In the genomic region with DNA sequence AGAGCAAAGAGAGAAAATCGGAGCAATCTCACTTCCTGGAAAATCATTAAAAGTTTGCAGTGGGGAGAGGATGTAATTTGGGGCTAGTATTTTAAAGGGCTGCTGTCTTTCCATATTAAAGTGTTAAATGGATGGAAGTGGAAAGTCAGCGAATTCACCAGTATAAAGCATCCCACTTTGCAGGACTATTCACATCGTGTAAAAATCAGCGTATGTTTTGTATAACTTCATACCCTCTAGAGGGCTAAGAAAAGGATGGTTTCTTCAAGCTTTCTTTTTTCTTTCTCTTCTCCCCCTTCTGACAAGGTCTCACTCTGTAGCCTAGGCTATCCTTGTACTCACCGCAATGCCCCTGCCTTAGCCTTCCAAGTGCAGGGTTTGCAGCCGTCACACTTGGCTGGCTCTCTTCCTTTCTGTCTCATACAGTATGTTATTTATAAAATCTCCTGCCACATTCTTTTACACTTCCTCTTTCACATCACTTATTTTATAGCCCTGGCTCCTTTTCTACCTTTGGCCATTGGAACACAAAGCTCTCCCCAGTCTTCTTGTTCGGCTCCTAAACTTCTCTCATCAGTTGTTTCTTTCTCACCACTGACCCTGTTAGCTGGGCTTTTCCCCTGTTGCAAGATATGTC, we compare ENCODE assay signal across 1 mouse cellular context.
TF ChIP-seq lines count a peak whose summit lies in the region.

No protein-coding gene starts in this region.

TF ChIP-seq in CH12.LX, 34 proteins besides CTCF, POLR2A, EP300 and RAD21:
- peak; percentile 67; the same call in 1 of the 2 replicates for TF ChIP-seq MAZ (IDR thresholded peaks at IDR 0.05; ENCODE audit: low read depth, low read length)
- no peak for TF ChIP-seq ZNF384 (IDR thresholded peaks at IDR 0.05; ENCODE audit: low read depth, low read length)
- peak; percentile 79; the same call in 1 of the 2 replicates for TF ChIP-seq PAX5 (IDR thresholded peaks at IDR 0.05; ENCODE audit: low read length)
- no peak for TF ChIP-seq ZMIZ1 (IDR thresholded peaks at IDR 0.05; ENCODE audit: low read depth, low read length)
- no peak for TF ChIP-seq ZKSCAN1 (IDR thresholded peaks at IDR 0.05; ENCODE audit: borderline replicate concordance, low read depth, low read length)
- 0 out of 2 replicates have a peak, but pooled peaks have one; percentile 20 for TF ChIP-seq MYC (IDR thresholded peaks at IDR 0.05; ENCODE audit: low read depth, low read length)
- no peak for TF ChIP-seq JUN (IDR thresholded peaks at IDR 0.05; ENCODE audit: insufficient read depth, low read depth, low read length)
- no peak for TF ChIP-seq ZC3H11A (IDR thresholded peaks at IDR 0.05; ENCODE audit: low read depth, low read length)
- TF ChIP-seq SIN3A (IDR thresholded peaks at IDR 0.05; ENCODE audit: low read length) = peak; percentile 79
- peak; percentile 93 for TF ChIP-seq RCOR1 (conservative IDR thresholded peaks at IDR 0.05; ENCODE audit: low read depth, low read length)
- TF ChIP-seq SMC3 (IDR thresholded peaks at IDR 0.05; ENCODE audit: low read depth, low read length) = no peak; the same call in 1 of the 2 replicates
- peak; percentile 31; the same call in 1 of the 2 replicates for TF ChIP-seq TBP (conservative IDR thresholded peaks at IDR 0.05; ENCODE audit: low read depth, low read length)
- peak; percentile 71; the same call in 1 of the 2 replicates for TF ChIP-seq MAFK (IDR thresholded peaks at IDR 0.05; ENCODE audit: insufficient replicate concordance, low read length)
- TF ChIP-seq CHD2 (IDR thresholded peaks at IDR 0.05; ENCODE audit: low read length) = 0 out of 2 replicates have a peak, but pooled peaks have one; percentile 40
- TF ChIP-seq NELFE (IDR thresholded peaks at IDR 0.05; ENCODE audit: low read depth, low read length) = 0 out of 2 replicates have a peak, but pooled peaks have one; percentile 27
- no peak for TF ChIP-seq GABPA (IDR thresholded peaks at IDR 0.05; ENCODE audit: insufficient replicate concordance, low read depth, low read length)
- peak; percentile 61 for TF ChIP-seq ETS1 (conservative IDR thresholded peaks at IDR 0.05; ENCODE audit: low read depth, low read length)
- peak; percentile 97 for TF ChIP-seq MEF2A (IDR thresholded peaks at IDR 0.05; ENCODE audit: borderline replicate concordance, low read depth, low read length)
- TF ChIP-seq MAX (IDR thresholded peaks at IDR 0.05; ENCODE audit: low read length) = 0 out of 2 replicates have a peak, but pooled peaks have one; percentile 50
- TF ChIP-seq KAT2A (IDR thresholded peaks at IDR 0.05; ENCODE audit: insufficient replicate concordance, low read length) = no peak
- TF ChIP-seq MXI1 (IDR thresholded peaks at IDR 0.05; ENCODE audit: low read depth, low read length) = no peak
- TF ChIP-seq HCFC1 (IDR thresholded peaks at IDR 0.05; ENCODE audit: low read depth, low read length) = no peak
- TF ChIP-seq NRF1 (IDR thresholded peaks at IDR 0.05; ENCODE audit: low read depth, low read length) = no peak
- TF ChIP-seq ELF1 (IDR thresholded peaks at IDR 0.05; ENCODE audit: low read depth, low read length) = 0 out of 2 replicates have a peak, but pooled peaks have one; percentile 36
- TF ChIP-seq TCF12 (IDR thresholded peaks at IDR 0.05; ENCODE audit: low read depth, low read length) = peak; percentile 69; the same call in 1 of the 2 replicates
- TF ChIP-seq POLR2AphosphoS2 (IDR thresholded peaks at IDR 0.05; ENCODE audit: low read depth, low read length) = no peak
- peak; percentile 86 for TF ChIP-seq IRF4 (IDR thresholded peaks at IDR 0.05; ENCODE audit: low read depth, low read length)
- TF ChIP-seq JUND (conservative IDR thresholded peaks at IDR 0.05; ENCODE audit: low read depth, low read length) = no peak; the same call in 1 of the 2 replicates
- TF ChIP-seq E2F4 (IDR thresholded peaks at IDR 0.05; ENCODE audit: insufficient replicate concordance, low read depth, low read length) = no peak
- no peak for TF ChIP-seq USF2 (conservative IDR thresholded peaks at IDR 0.05; ENCODE audit: low read depth, low read length)
- no peak for TF ChIP-seq USF1 (IDR thresholded peaks at IDR 0.05; ENCODE audit: low read depth, low read length)
- TF ChIP-seq BHLHE40 (IDR thresholded peaks at IDR 0.05; ENCODE audit: low read depth, low read length) = peak; percentile 56; the same call in 1 of the 2 replicates
- TF ChIP-seq CHD1 (IDR thresholded peaks at IDR 0.05; ENCODE audit: low read depth, low read length) = peak; percentile 52; the same call in 1 of the 2 replicates
- no peak for TF ChIP-seq UBTF (IDR thresholded peaks at IDR 0.05; ENCODE audit: low read depth, low read length)
TF ChIP-seq in CH12.LX: peak in this region for 17.
